Mouse (Mus musculus) lung, postnatal 0 days (tissue): ENCODE measurements around the gene Mllt3. TPM values are rescaled to one million over a fixed set of nuclear protein-coding genes. Genes with fewer than 3 reads are reported as not detected.
A peak's percentile ranks its signal among the peaks of the same experiment; 100 is the strongest.

Experiments
- ATAC-seq: fragments of 200-750 bp; cut with Nextera tagmentation; 2 replicates; pipeline ENCODE4 v1.8.0; 2017; ENCODE audit warnings: moderate library complexity
- DNase-seq: peaks from one replicate; pipeline ENCODE4 v3.0.0-alpha.2; 2016; ENCODE audit warnings: low spot score
- H3K27ac ChIP-seq: fragments of 300-500 bp; sonication (generic); 2 replicates; pipeline ENCODE4 v1.5.1; 2014; ENCODE audit warnings: antibody characterized with exemption, mild to moderate bottlenecking, low read length, mixed read lengths
- H3K27me3 ChIP-seq: fragments of 300-500 bp; sonication (generic); replicated peaks from 2 replicates; pipeline ENCODE4 v1.6.1; 2014; ENCODE audit warnings: low read length, mixed read lengths; ENCODE audit not compliant: insufficient read depth
- H3K36me3 ChIP-seq: fragments of 300-500 bp; sonication (generic); 2 replicates; pipeline ENCODE4 v1.6.1; 2014; ENCODE audit warnings: low read length, mixed read lengths; ENCODE audit not compliant: insufficient read depth
- H3K4me1 ChIP-seq: fragments of 300-500 bp; sonication (generic); 2 replicates; pipeline ENCODE4 v1.6.1; 2014; ENCODE audit warnings: antibody characterized with exemption, low read depth, low read length, mixed read lengths; ENCODE audit not compliant: insufficient read depth
- H3K4me2 ChIP-seq: fragments of 300-500 bp; sonication (generic); replicated peaks from 2 replicates; pipeline ENCODE4 v1.6.1; 2014; ENCODE audit warnings: low read depth, mild to moderate bottlenecking, low read length, moderate library complexity, mixed read lengths
- H3K4me3 ChIP-seq: fragments of 300-500 bp; sonication (generic); 2 replicates; pipeline ENCODE4 v1.5.1; 2014; ENCODE audit warnings: low read depth, low read length
- H3K9ac ChIP-seq: fragments of 300-500 bp; sonication (generic); replicated peaks from 2 replicates; pipeline ENCODE4 v1.6.1; 2014; ENCODE audit warnings: low read depth, mild to moderate bottlenecking
- H3K9me3 ChIP-seq: fragments of 300-500 bp; sonication (generic); 2 replicates; pipeline ENCODE4 v1.6.1; 2016; ENCODE audit warnings: low read length, mixed read lengths
- CTCF ChIP-seq: IDR thresholded peaks from 2 replicates; pipeline ENCODE4 v1.5.1; 2016; ENCODE audit warnings: antibody characterized with exemption, mild to moderate bottlenecking
- EP300 ChIP-seq: IDR thresholded peaks from 2 replicates; pipeline ENCODE4 v1.6.1; 2016; ENCODE audit warnings: antibody characterized with exemption, mild to moderate bottlenecking, control low read depth
- WGBS: fragments of 180-500 bp; shearing (Covaris S2); extraction: QIAGEN DNeasy Blood & Tissue Kit; methylation state at CpG from one replicate; pipeline ENCODE4 v1.1.7; 2014; 5-methylcytosine and 5-hydroxymethylcytosine counted together
- polyA plus RNA-seq: library from polyadenylated mRNA; unstranded; fragments of >200 nt; fragmentation: Nextera tagmentation; extraction: Ambion mirVana; gene quantifications from 2 replicates; pipeline ENCODE4 v1.2.1, GENCODE M21; 2015

Gene Mllt3
- polyA plus RNA-seq, 1 experiment from 2014 or later: 32.7 TPM

GRCm38 (mm10) chr4:87961872-87962271 lies 71.3 kb downstream of the Mllt3 start:
- Histone ChIP-seq H3K27ac (no peak overlapping the region), H3K4me2 (no peak overlapping the region), H3K4me1 (no peaks in the 10 kb centered on the region), H3K9me3 (no peaks in the 10 kb centered on the region), H3K9ac (no peak overlapping the region), H3K27me3 (no peaks in the 10 kb centered on the region), H3K36me3 (no peaks in the 10 kb centered on the region), H3K4me3 (no peak overlapping the region)
- no peak for DNase-seq
- WGBS: 68% methylated on average over 6 of the region's 6 CpGs
- TF ChIP-seq EP300: no peak
- TF ChIP-seq CTCF: no peak
- ATAC-seq: no peak

GRCm38 (mm10) chr4:87957852-87958251 lies 75.3 kb downstream of the Mllt3 start:
- ATAC-seq: no peak

GRCm38 (mm10) chr4:87957198-87957597 lies 76.0 kb downstream of the Mllt3 start:
- no peaks in the 10 kb centered on the region for H3K36me3 ChIP-seq
- no peak overlapping the region for H3K4me2 ChIP-seq
- 71% methylated on average over 3 of the region's 3 CpGs for WGBS
- no peaks in the 10 kb centered on the region for H3K9me3 ChIP-seq
- H3K27me3 ChIP-seq: no peaks in the 10 kb centered on the region
- no peak overlapping the region for H3K4me3 ChIP-seq
- DNase-seq (no peak), ATAC-seq (no peak)
- H3K4me1 ChIP-seq: no peaks in the 10 kb centered on the region
- no peak overlapping the region for H3K27ac ChIP-seq
- H3K9ac ChIP-seq: no peak overlapping the region
- no peak for TF ChIP-seq EP300
- TF ChIP-seq CTCF: no peak

More at GRCm38 (mm10) chr4:87957852-87958251, 75.3 kb downstream of the Mllt3 start:
- no peak for DNase-seq
- Histone ChIP-seq H3K27me3 (no peaks in the 10 kb centered on the region), H3K4me3 (no peak overlapping the region), H3K36me3 (no peaks in the 10 kb centered on the region), H3K4me2 (no peak overlapping the region), H3K9me3 (no peaks in the 10 kb centered on the region), H3K4me1 (no peaks in the 10 kb centered on the region), H3K27ac (no peak overlapping the region), H3K9ac (no peak overlapping the region)
- no peak for TF ChIP-seq EP300
- no peak for TF ChIP-seq CTCF
- WGBS: 67% methylated on average over 3 of the region's 3 CpGs

GRCm38 (mm10) chr4:87955132-87955531 lies 78.0 kb downstream of the Mllt3 start:
- Histone ChIP-seq H3K4me1 (no peaks in the 10 kb centered on the region), H3K9ac (no peak overlapping the region), H3K27me3 (no peaks in the 10 kb centered on the region), H3K27ac (no peak overlapping the region), H3K4me2 (no peak overlapping the region), H3K36me3 (no peaks in the 10 kb centered on the region), H3K4me3 (no peak overlapping the region), H3K9me3 (no peaks in the 10 kb centered on the region)
- 68% methylated on average over 2 of the region's 2 CpGs for WGBS
- peak; percentile 23 for DNase-seq
- TF ChIP-seq CTCF (no peak), EP300 (no peak)
- peak; percentile 50; the same call in 1 of the 2 replicates for ATAC-seq

- 66% methylated on average over 7 of the region's 7 CpGs for WGBS
- no peak for ATAC-seq
These were observed 78.6 kb downstream of the Mllt3 start for GRCm38 (mm10) chr4:87954421-87955083.

GRCm38 (mm10) chr4:87953736-87954135 lies 79.4 kb downstream of the Mllt3 start:
- Histone ChIP-seq H3K9me3 (no peaks in the 10 kb centered on the region), H3K4me2 (no peak overlapping the region), H3K36me3 (no peaks in the 10 kb centered on the region), H3K4me3 (no peak overlapping the region), H3K27ac (no peak overlapping the region), H3K4me1 (no peaks in the 10 kb centered on the region), H3K9ac (no peak overlapping the region), H3K27me3 (no peaks in the 10 kb centered on the region)
- TF ChIP-seq CTCF (no peak), EP300 (no peak)
- DNase-seq: no peak
- no peak for ATAC-seq
- WGBS: 54% methylated on average over 4 of the region's 4 CpGs

More at GRCm38 (mm10) chr4:87954421-87955083, 78.6 kb downstream of the Mllt3 start:
- no peaks in the 10 kb centered on the region for H3K27me3 ChIP-seq
- no peaks in the 10 kb centered on the region for H3K9me3 ChIP-seq
- H3K9ac ChIP-seq: no peak overlapping the region
- no peak overlapping the region for H3K27ac ChIP-seq
- no peak overlapping the region for H3K4me2 ChIP-seq
- no peak for TF ChIP-seq EP300
- TF ChIP-seq CTCF: no peak
- no peaks in the 10 kb centered on the region for H3K4me1 ChIP-seq
- DNase-seq: no peak
- no peaks in the 10 kb centered on the region for H3K36me3 ChIP-seq
- no peak overlapping the region for H3K4me3 ChIP-seq

GRCm38 (mm10) chr4:87953268-87953667 lies 79.9 kb downstream of the Mllt3 start:
- Histone ChIP-seq H3K27ac (no peak overlapping the region), H3K4me3 (no peak overlapping the region), H3K36me3 (no peaks in the 10 kb centered on the region), H3K9ac (no peak overlapping the region), H3K9me3 (no peaks in the 10 kb centered on the region), H3K27me3 (no peaks in the 10 kb centered on the region), H3K4me1 (no peaks in the 10 kb centered on the region), H3K4me2 (no peak overlapping the region)
- ATAC-seq: no peak
- 75% methylated on average over 4 of the region's 4 CpGs for WGBS
- DNase-seq: no peak
- no peak for TF ChIP-seq CTCF
